Comparison of ENCODE assay signal across 8 mouse cellular contexts in genomic region chr19:41800986-41801741, GRCm38 (mm10). TPM values are rescaled to one million over a fixed set of nuclear protein-coding genes. Genes with fewer than 3 reads are reported as not detected.
A peak's percentile ranks its signal among the peaks of the same experiment; 100 is the strongest.
DNase-seq lines count a peak whose midpoint lies in the region; ATAC-seq and TF ChIP-seq lines count a peak whose summit lies in the region.

No protein-coding gene starts in this region.

- H3K9ac ChIP-seq in lung, postnatal 0 days (replicated peaks; ENCODE audit: low read depth) = peak overlapping the region; percentile 35
- H3K9ac ChIP-seq in intestine, embryonic 16.5 days (ENCODE audit: low read depth, low read length) = peak overlapping the region; percentile 89

- TF ChIP-seq POLR2A in olfactory bulb, adult 2 months (IDR thresholded peaks at IDR 0.05; ENCODE audit: insufficient read depth, low read depth, low read length) = no peak

- peak; percentile 23 to 31 for DNase-seq in adrenal gland, adult 18-20 months (ENCODE audit: low spot score in 2 of 2)
- no peak for DNase-seq in adrenal gland, postnatal 25 days
- no peak for DNase-seq in lung, postnatal 0 days (ENCODE audit: low spot score)
- DNase-seq in lung, postnatal 4 days = no peak
- DNase-seq in layer of hippocampus, adult 9-10 months (ENCODE audit: low spot score) = no peak
- DNase-seq in spleen, postnatal 14 days (ENCODE audit: low spot score in 2 of 2) = no peak

- no peak for TF ChIP-seq CTCF in lung, postnatal 0 days (IDR thresholded peaks at IDR 0.05)
- no peak for TF ChIP-seq CTCF in olfactory bulb, adult 2 months (IDR thresholded peaks at IDR 0.05; ENCODE audit: insufficient read depth, low read depth, low read length)

- H3K27me3 ChIP-seq in lung, postnatal 0 days (replicated peaks; ENCODE audit: insufficient read depth, low read length) = no peaks in the 10 kb centered on the region
- H3K27me3 ChIP-seq in intestine, embryonic 16.5 days (replicated peaks; ENCODE audit: control insufficient read depth, insufficient read depth, low read length) = no peaks in the 10 kb centered on the region

- no peaks in the 10 kb centered on the region for H3K36me3 ChIP-seq in lung, postnatal 0 days (ENCODE audit: insufficient read depth, low read length)
- H3K36me3 ChIP-seq in intestine, embryonic 16.5 days (ENCODE audit: control insufficient read depth, insufficient read depth, low read length) = no peaks in the 10 kb centered on the region

- no peak for TF ChIP-seq EP300 in lung, postnatal 0 days (IDR thresholded peaks at IDR 0.05)

- peak overlapping the region; percentile 29 for H3K27ac ChIP-seq in lung, postnatal 0 days (ENCODE audit: low read length)
- H3K27ac ChIP-seq in intestine, embryonic 16.5 days (ENCODE audit: low read length) = peak overlapping the region; percentile 38
- H3K27ac ChIP-seq in olfactory bulb, adult 2 months (ENCODE audit: insufficient read depth, low read depth, low read length) = no peak overlapping the region

- peak overlapping the region; percentile 71 for H3K4me2 ChIP-seq in lung, postnatal 0 days (replicated peaks; ENCODE audit: low read depth, low read length)
- H3K4me2 ChIP-seq in intestine, embryonic 16.5 days (ENCODE audit: low read depth, low read length) = peak overlapping the region; percentile 83

- peak overlapping the region; percentile 68 for H3K4me3 ChIP-seq in lung, postnatal 0 days (ENCODE audit: low read depth, low read length)
- H3K4me3 ChIP-seq in intestine, embryonic 16.5 days (ENCODE audit: low read length) = peak overlapping the region; percentile 91
- peak overlapping the region; percentile 76 for H3K4me3 ChIP-seq in olfactory bulb, adult 2 months (ENCODE audit: insufficient read depth, low read depth, low read length)

- H3K4me1 ChIP-seq in lung, postnatal 0 days (ENCODE audit: insufficient read depth, low read depth, low read length) = no peaks in the 10 kb centered on the region
- H3K4me1 ChIP-seq in intestine, embryonic 16.5 days (ENCODE audit: control insufficient read depth, insufficient read depth, low read length) = peaks cover 12% of the 10 kb centered on the region
- H3K4me1 ChIP-seq in olfactory bulb, adult 2 months (ENCODE audit: control insufficient read depth, insufficient read depth, low read length) = peaks cover 3% of the 10 kb centered on the region; the same call in 1 of the 2 replicates

- 1% methylated on average over 26 of the region's 26 CpGs for WGBS in lung, postnatal 0 days
- WGBS in intestine, embryonic 16.5 days = 4% methylated on average over 26 of the region's 26 CpGs
- WGBS in olfactory bulb, adult 2 months = 1% methylated on average over 26 of the region's 26 CpGs

- no peaks in the 10 kb centered on the region for H3K9me3 ChIP-seq in lung, postnatal 0 days (ENCODE audit: low read length)
- H3K9me3 ChIP-seq in intestine, embryonic 16.5 days (ENCODE audit: control insufficient read depth, low read length) = no peaks in the 10 kb centered on the region

- ATAC-seq in lung, postnatal 0 days = peak; percentile 21; the same call in 1 of the 2 replicates
- no peak; the same call in 1 of the 2 replicates for ATAC-seq in intestine, embryonic 16.5 days

RNA-seq across cellular contexts. Expression of gene Arhgap19, which starts 0.7 kb away (rescaled TPM):
- total RNA-seq in adrenal gland, adult 18-20 months (2021) = 1 to 10 TPM; 4.2 to 4.8 TPM
- 5.6 and 6.1 TPM in 2 replicates for total RNA-seq in adrenal gland, postnatal 25 days (2021)
- polyA plus RNA-seq in lung, postnatal 0 days (2015; fragmentation: Nextera tagmentation; extraction: Ambion mirVana) = 2.1 and 2.8 TPM in 2 replicates
- polyA plus RNA-seq in intestine, embryonic 16.5 days (2015; fragmentation: Nextera tagmentation; extraction: Ambion mirVana) = 14.2 and 14.8 TPM in 2 replicates
- polyA plus RNA-seq in olfactory bulb, adult 2 months (2012; ENCODE audit: insufficient read depth, insufficient read length, low replicate concordance, missing spikeins) = not detected in 2 replicates

RNA-seq across cellular contexts. Expression of gene Frat1, which starts 28.6 kb away (rescaled TPM):
- total RNA-seq in adrenal gland, adult 18-20 months (2021) = 1 to 10 TPM; 4.1 to 4.9 TPM
- 7.7 and 11.1 TPM in 2 replicates for total RNA-seq in adrenal gland, postnatal 25 days (2021)
- 12.8 and 14.1 TPM in 2 replicates for polyA plus RNA-seq in lung, postnatal 0 days (2015; fragmentation: Nextera tagmentation; extraction: Ambion mirVana)
- polyA plus RNA-seq in intestine, embryonic 16.5 days (2015; fragmentation: Nextera tagmentation; extraction: Ambion mirVana) = 11.9 and 12.2 TPM in 2 replicates
- not detected in 2 replicates for polyA plus RNA-seq in olfactory bulb, adult 2 months (2012; ENCODE audit: insufficient read depth, insufficient read length, low replicate concordance, missing spikeins)

RNA-seq across cellular contexts. Expression of gene Frat2, which starts 46.8 kb away (rescaled TPM):
- 1 to 10 TPM; 1.4 to 3.4 TPM for total RNA-seq in adrenal gland, adult 18-20 months (2021)
- total RNA-seq in adrenal gland, postnatal 25 days (2021) = 4.0 and 6.6 TPM in 2 replicates
- 4.6 and 5.9 TPM in 2 replicates for polyA plus RNA-seq in lung, postnatal 0 days (2015; fragmentation: Nextera tagmentation; extraction: Ambion mirVana)
- polyA plus RNA-seq in intestine, embryonic 16.5 days (2015; fragmentation: Nextera tagmentation; extraction: Ambion mirVana) = 4.7 and 6.0 TPM in 2 replicates
- not detected in 2 replicates for polyA plus RNA-seq in olfactory bulb, adult 2 months (2012; ENCODE audit: insufficient read depth, insufficient read length, low replicate concordance, missing spikeins)

RNA-seq across cellular contexts. Expression of gene Slit1, which starts 57.7 kb away (rescaled TPM):
- 1 to 10 TPM; 3.5 to 8.0 TPM for total RNA-seq in adrenal gland, adult 18-20 months (2021)
- 8.5 and 11.1 TPM in 2 replicates for total RNA-seq in adrenal gland, postnatal 25 days (2021)
- 0.10 and 0.16 TPM in 2 replicates for polyA plus RNA-seq in lung, postnatal 0 days (2015; fragmentation: Nextera tagmentation; extraction: Ambion mirVana)
- polyA plus RNA-seq in intestine, embryonic 16.5 days (2015; fragmentation: Nextera tagmentation; extraction: Ambion mirVana) = 0.45 and 0.68 TPM in 2 replicates
- polyA plus RNA-seq in olfactory bulb, adult 2 months (2012; ENCODE audit: insufficient read depth, insufficient read length, low replicate concordance, missing spikeins) = not detected in 2 replicates

Comparison
In these comparisons a context has a peak if more than half of its experiments do, and no peak if none do; other contexts are left out.
1. DNase-seq: peak in adrenal gland, adult 18-20 months (2 of 2); none in adrenal gland, postnatal 25 days (single experiment), lung, postnatal 0 days (single experiment), lung, postnatal 4 days (0 of 2), layer of hippocampus, adult 9-10 months (single experiment) and spleen, postnatal 14 days (0 of 2).
2. RNA of gene Frat1, which starts 28.6 kb away (polyA plus RNA-seq): 12.8 to 14.1 TPM in lung, postnatal 0 days and 11.9 to 12.2 TPM in intestine, embryonic 16.5 days; not detected in olfactory bulb, adult 2 months; every median in the first group is over 10 times any median in the second.
3. Peak in every context shown above with its lines, with median percentiles within 50 percentile points of each other: H3K4me3 ChIP-seq.